Mouse (Mus musculus) erythroblast, embryonic 14.5 days (primary cell): ENCODE measurements around the gene Ptprj. TPM values are rescaled to one million over a fixed set of nuclear protein-coding genes. Genes with fewer than 3 reads are reported as not detected.

ENCODE experiments used
- H3K27me3 ChIP-seq: 2 replicates; pipeline ENCODE4 v1.6.1; 2012; ENCODE audit warnings: inconsistent platforms; ENCODE audit not compliant: control insufficient read depth
- H3K36me3 ChIP-seq: 2 replicates; pipeline ENCODE4 v1.6.1; 2012; ENCODE audit warnings: mild to moderate bottlenecking, inconsistent platforms; ENCODE audit not compliant: control insufficient read depth
- H3K4me1 ChIP-seq: 2 replicates; pipeline ENCODE4 v1.6.1; 2012; ENCODE audit warnings: inconsistent platforms; ENCODE audit not compliant: control insufficient read depth
- H3K4me3 ChIP-seq: replicated peaks from 2 replicates; pipeline ENCODE3; 2012; ENCODE audit warnings: moderate library complexity, mild to moderate bottlenecking, inconsistent platforms
- H3K9me3 ChIP-seq: 2 replicates; pipeline ENCODE4 v1.6.1; 2012; ENCODE audit warnings: low read length, inconsistent platforms, mixed read lengths; ENCODE audit not compliant: control insufficient read depth
- GATA1 ChIP-seq: IDR thresholded peaks from 2 replicates; pipeline ENCODE4 v1.6.1; 2012; ENCODE audit warnings: low read length, inconsistent platforms, mixed read lengths
- TAL1 ChIP-seq: IDR thresholded peaks from 3 replicates; pipeline ENCODE4 v1.6.1; 2012; ENCODE audit warnings: low read length, inconsistent platforms, mixed read lengths
- polyA plus RNA-seq: library from polyadenylated mRNA; stranded (reverse); fragments of >175 nt; gene quantifications from 2 replicates; pipeline ENCODE4 v1.2.3, GENCODE M21; 2012

Gene Ptprj
- polyA plus RNA-seq, 1 experiment, result not detected

DNA sequence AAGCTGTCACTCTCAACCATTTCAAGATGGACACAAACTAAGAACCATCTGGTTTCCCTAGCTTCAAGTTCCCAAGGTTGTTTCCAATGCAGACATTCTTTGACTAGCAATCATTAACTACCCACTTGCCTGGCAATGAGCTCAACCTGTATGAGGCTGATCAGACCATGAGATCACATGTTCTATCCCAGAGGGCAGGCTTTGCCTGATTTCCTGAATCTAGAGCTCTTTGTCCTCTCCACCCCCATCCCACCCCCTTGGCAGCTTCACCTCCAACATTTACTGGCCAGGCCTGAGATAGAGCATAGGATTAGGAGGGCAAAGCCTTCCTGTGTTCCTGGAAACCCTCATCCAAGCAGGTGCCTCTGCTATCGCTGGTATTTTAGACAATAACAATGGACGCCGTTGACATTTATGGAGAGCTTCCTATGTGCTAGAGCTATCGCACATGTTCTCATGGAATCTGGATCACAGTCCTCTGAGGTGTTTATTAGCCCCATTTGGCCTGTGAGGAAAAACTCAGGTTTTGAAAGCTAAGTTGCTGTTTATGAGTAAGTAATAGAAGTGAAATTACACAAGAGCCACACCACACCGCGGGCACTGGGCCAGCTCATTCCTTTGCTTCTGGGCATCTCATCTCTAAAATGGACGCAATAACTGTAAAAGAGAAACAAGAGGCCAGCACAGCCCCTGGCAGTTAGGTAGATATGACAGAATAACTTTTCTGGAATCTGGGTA lies 15.1 kb downstream of the Ptprj start:
- peaks cover 76% of the 10 kb centered on the region for H3K4me1 ChIP-seq

DNA sequence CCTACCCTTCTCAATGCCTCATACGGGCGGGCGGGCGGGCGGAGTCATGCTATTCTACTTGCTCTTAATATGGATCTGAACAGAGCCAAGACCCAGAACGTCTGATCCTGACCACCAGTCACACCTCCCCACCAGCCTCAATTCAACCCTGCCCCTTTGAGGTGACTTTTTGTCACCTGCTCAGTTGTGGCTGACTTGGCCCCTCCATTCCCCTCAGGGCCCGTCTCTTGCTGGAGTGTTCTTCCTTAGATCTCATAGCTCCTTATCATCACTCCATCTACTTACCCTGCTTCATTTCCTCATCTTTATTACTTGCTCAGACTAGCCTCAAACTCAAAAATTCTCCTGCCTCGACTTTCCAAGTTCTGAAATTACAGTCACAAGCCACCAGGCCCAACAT lies 15.9 kb downstream of the Ptprj start:
- Histone ChIP-seq H3K4me3 (no peak overlapping the region), H3K27me3 (no peaks in the 10 kb centered on the region), H3K4me1 (peaks cover 82% of the 10 kb centered on the region), H3K9me3 (no peaks in the 10 kb centered on the region), H3K36me3 (peaks cover 4% of the 10 kb centered on the region)
- TF ChIP-seq TAL1 (no peak), GATA1 (no peak)

More for the DNA sequence above, 15.1 kb downstream of the Ptprj start:
- H3K9me3 ChIP-seq, result no peaks in the 10 kb centered on the region
- no peak overlapping the region for H3K4me3 ChIP-seq
- TF ChIP-seq GATA1, result no peak
- TF ChIP-seq TAL1, result no peak
- H3K36me3 ChIP-seq, result peaks cover 4% of the 10 kb centered on the region
- no peaks in the 10 kb centered on the region for H3K27me3 ChIP-seq

DNA sequence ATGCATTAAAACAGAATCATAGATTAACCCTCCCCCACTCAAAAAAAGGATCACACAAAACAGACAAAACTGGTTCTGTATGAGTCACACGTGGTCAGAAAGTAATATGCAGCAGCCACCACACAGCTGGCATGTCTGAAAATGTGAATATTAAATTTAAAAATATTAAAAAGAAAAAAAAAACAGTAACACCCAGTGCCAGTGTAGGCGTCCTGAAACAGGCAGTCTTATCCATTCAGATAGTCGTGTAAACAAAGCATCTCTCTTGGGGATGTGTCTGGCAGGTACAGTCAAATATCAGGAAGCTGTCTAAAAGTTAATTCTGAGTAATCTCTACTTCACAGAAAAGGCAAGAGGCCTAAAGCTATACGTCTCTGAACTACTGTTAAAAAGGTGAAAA lies 17.3 kb downstream of the Ptprj start:
- Histone ChIP-seq H3K27me3 (no peaks in the 10 kb centered on the region), H3K4me1 (peaks cover 92% of the 10 kb centered on the region), H3K9me3 (no peaks in the 10 kb centered on the region), H3K36me3 (peaks cover 4% of the 10 kb centered on the region), H3K4me3 (no peak overlapping the region)
- no peak for TF ChIP-seq GATA1
- TF ChIP-seq TAL1, result no peak

DNA sequence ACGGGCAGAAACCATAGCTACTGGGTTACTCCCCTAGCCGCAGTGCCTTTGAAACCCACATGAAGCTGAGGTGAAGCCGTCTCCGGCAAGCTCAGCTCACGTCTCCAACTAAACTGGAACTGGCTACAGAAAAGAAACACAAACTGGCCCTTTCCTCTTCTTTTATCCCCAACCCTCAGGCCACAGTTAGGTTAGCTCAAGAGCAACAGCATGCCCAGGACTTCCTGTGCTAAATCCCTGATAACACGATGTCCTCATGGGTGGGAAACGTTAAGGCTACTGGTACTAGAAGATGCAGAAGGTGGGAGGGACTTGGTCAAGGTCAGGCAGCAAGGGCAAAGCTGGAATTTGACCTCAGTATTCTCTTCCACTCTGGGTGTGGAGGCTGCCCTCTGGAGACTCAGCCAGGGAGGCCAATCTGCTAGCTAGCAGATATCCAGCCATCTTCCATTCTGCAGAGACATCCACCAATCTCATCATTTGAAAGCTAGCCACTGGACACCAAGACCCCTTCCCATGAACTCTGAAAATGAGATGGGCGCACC lies 18.2 kb downstream of the Ptprj start:
- H3K4me3 ChIP-seq, result no peak overlapping the region
- H3K36me3 ChIP-seq, result peaks cover 5% of the 10 kb centered on the region
- peaks cover 97% of the 10 kb centered on the region for H3K4me1 ChIP-seq
- no peaks in the 10 kb centered on the region for H3K9me3 ChIP-seq
- no peak for TF ChIP-seq GATA1
- no peak for TF ChIP-seq TAL1
- H3K27me3 ChIP-seq, result no peaks in the 10 kb centered on the region

DNA sequence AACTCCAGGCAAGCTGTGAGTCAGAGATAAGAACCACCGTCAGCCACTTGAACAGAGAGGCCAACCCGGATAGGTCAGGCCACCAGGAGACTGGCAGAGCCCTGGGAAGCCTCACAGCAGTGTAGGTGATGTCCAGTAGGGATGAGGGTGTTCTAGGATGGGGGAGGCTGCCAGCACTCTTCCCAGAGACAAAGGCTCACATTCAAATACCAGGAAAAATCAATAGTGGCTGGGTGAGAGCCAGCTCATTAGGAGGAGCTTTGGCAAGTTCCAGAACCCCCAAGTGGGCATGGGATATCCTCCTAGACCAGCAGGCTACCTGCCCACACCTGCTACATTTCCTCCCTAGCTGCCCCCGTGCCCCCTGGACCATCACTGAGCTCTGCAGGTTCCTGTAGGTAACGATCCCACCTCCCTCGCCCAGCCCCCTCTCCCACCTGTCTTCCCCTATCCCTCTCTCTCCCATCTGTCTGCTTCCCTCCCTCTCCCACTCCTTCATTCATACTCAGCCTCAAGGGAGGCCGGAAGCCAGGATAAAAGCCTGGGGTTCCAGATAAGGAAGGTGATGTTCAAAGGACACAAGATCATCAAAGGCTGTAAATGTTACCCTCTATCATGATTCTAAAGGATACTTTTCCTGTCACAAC lies 20.1 kb downstream of the Ptprj start:
- peak overlapping the region; percentile 53 for H3K4me3 ChIP-seq
- H3K36me3 ChIP-seq, result peaks cover 5% of the 10 kb centered on the region
- no peaks in the 10 kb centered on the region for H3K9me3 ChIP-seq
- H3K4me1 ChIP-seq, result peaks cover 96% of the 10 kb centered on the region
- TF ChIP-seq TAL1, result peak; percentile 94
- TF ChIP-seq GATA1, result no peak; the same call in 1 of the 2 replicates
- no peaks in the 10 kb centered on the region for H3K27me3 ChIP-seq

DNA sequence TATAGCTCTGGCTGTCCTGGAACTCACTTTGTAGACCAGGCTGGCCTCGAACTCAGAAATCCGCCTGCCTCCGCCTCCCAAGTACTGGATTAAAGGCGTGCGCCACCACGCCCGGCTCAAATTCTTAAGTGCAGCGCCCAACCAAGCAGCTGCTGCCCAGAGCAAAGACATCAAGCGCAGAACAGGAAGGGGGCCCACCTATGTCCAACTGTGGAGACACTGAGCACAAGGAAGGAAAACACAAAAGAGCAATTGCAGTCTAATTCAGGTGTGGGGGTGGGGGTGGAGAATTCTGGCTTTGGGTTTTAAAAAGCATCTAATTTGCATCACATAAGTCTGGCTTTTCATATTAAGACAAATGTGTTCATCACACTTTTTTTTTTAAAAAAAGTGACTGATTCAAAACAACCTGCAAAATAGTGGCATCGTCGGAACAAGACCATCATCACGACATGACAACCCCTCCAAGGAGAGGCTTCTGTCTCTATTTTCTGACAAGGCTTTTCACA lies 20.7 kb downstream of the Ptprj start:
- H3K4me1 ChIP-seq, result peaks cover 96% of the 10 kb centered on the region
- peak overlapping the region; percentile 53 for H3K4me3 ChIP-seq
- TF ChIP-seq GATA1 (peak; percentile 71; the same call in 1 of the 2 replicates), TAL1 (no peak)
- H3K9me3 ChIP-seq, result no peaks in the 10 kb centered on the region
- H3K36me3 ChIP-seq, result peaks cover 5% of the 10 kb centered on the region
- H3K27me3 ChIP-seq, result no peaks in the 10 kb centered on the region

DNA sequence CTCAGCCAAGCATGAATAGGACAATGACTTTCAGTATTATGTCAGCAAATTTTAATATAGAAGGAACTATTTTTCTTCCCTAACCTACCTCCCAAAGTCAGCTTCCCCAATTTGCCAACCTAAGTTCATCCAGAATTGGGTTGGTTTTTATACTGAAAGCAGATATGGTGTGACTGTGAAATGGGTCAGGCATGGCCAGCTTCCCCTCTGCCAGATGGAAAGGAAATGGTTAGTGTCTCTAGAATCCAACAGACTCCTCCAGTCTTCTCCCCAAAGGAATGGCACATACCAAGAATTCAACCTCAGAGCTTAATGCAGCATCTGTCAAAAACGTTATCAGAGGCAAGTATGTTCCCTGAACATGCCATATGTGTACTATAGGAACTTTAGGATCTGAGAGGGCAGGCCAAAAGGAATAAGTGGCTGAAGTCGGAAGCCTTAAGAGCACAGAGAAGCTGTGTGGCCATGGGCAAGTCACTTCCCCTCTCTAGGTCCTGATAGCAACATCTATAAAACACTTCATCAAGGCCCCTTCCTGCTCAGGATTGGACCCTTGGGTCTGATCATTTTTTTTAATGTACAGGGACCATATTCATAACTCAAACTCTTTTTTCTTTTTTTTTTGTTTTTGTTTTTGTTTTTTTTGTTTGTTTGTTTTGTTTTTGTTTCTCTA lies 21.3 kb downstream of the Ptprj start:
- Histone ChIP-seq H3K36me3 (peaks cover 5% of the 10 kb centered on the region), H3K4me3 (no peak overlapping the region), H3K9me3 (no peaks in the 10 kb centered on the region), H3K27me3 (no peaks in the 10 kb centered on the region), H3K4me1 (peaks cover 97% of the 10 kb centered on the region)
- TF ChIP-seq TAL1 (no peak), GATA1 (no peak)

DNA sequence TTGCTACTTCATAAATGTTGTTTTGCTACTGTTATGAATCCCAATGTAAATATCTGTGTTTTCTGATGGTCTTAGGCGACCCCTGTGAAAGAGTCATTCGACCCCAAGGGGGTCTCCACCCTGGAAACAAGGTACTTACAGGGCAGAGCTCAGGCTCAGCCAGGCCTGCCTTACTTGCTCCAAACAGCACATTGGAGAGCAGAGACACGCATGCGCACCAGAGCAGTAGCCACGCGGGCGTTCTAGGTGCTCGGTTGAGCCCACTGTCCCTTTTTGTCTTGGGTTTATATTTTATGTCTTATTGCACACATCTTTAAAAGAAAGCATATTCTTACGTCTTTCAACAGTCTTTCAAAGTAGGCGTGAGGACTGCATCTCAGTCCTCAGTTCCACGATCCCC lies 22.1 kb downstream of the Ptprj start:
- Histone ChIP-seq H3K4me1 (peaks cover 96% of the 10 kb centered on the region), H3K4me3 (no peak overlapping the region)

More for the DNA sequence above, 22.1 kb downstream of the Ptprj start:
- Histone ChIP-seq H3K36me3 (peaks cover 3% of the 10 kb centered on the region; the same call in 1 of the 2 replicates), H3K27me3 (no peaks in the 10 kb centered on the region), H3K9me3 (no peaks in the 10 kb centered on the region)
- TF ChIP-seq TAL1 (no peak), GATA1 (no peak)
